Mouse (Mus musculus): ENCODE measurements around the gene Kctd11. TPM values are rescaled to one million over a fixed set of nuclear protein-coding genes. Genes with fewer than 3 reads are reported as not detected.

The Kctd11 gene
- polyA plus RNA-seq, 2 experiments, result 5.1 to 6.5 TPM

- WGBS, result 88% methylated on average over 13 of the region's 13 CpGs
- Histone ChIP-seq H3K27me3 (ENCODE audit: control insufficient read depth, insufficient read depth, low read length) (no peaks in the 10 kb centered on the region), H3K36me3 (ENCODE audit: control insufficient read depth, insufficient read depth, low read length) (peaks cover 48% of the 10 kb centered on the region), H3K4me3 (replicated peaks; ENCODE audit: low read length) (peak overlapping the region; percentile 91), H3K4me2 (replicated peaks; ENCODE audit: low read depth, low read length, severe bottlenecking) (peak overlapping the region; percentile 75), H3K9me3 (ENCODE audit: control insufficient read depth, low read length) (no peaks in the 10 kb centered on the region), H3K4me1 (ENCODE audit: control insufficient read depth, insufficient read depth, low read length) (peaks cover 12% of the 10 kb centered on the region), H3K9ac (ENCODE audit: low read depth, low read length, severe bottlenecking) (peak overlapping the region; percentile 95; the same call in 1 of the 2 replicates), H3K27ac (replicated peaks; ENCODE audit: low read depth, low read length) (no peak overlapping the region)
- no peak for TF ChIP-seq POLR2A (IDR thresholded peaks at IDR 0.05; ENCODE audit: borderline replicate concordance, extremely low read depth, insufficient read depth, insufficient read length)
- ATAC-seq (ENCODE audit: low FRiP score, low read depth), result no peak
- DNase-seq (ENCODE audit: low spot score), result no peak
Measured at GRCm38 (mm10) chr11:69902972-69903371, 21.8 kb upstream of the Kctd11 start.

GRCm38 (mm10) chr11:69901993-69902392 is 20.8 kb upstream of the Kctd11 start:
- no peak for TF ChIP-seq POLR2A (IDR thresholded peaks at IDR 0.05; ENCODE audit: borderline replicate concordance, extremely low read depth, insufficient read depth, insufficient read length)
- Histone ChIP-seq H3K27ac (replicated peaks; ENCODE audit: low read depth, low read length) (peak overlapping the region; percentile 98), H3K4me2 (replicated peaks; ENCODE audit: low read depth, low read length, severe bottlenecking) (peak overlapping the region; percentile 75), H3K9me3 (ENCODE audit: control insufficient read depth, low read length) (no peaks in the 10 kb centered on the region), H3K27me3 (ENCODE audit: control insufficient read depth, insufficient read depth, low read length) (no peaks in the 10 kb centered on the region), H3K9ac (ENCODE audit: low read depth, low read length, severe bottlenecking) (peak overlapping the region; percentile 95), H3K4me3 (replicated peaks; ENCODE audit: low read length) (peak overlapping the region; percentile 91), H3K4me1 (ENCODE audit: control insufficient read depth, insufficient read depth, low read length) (peaks cover 12% of the 10 kb centered on the region), H3K36me3 (ENCODE audit: control insufficient read depth, insufficient read depth, low read length) (peaks cover 39% of the 10 kb centered on the region)
- no peak; the same call in 1 of the 2 replicates for ATAC-seq (ENCODE audit: low FRiP score, low read depth)
- no peak for DNase-seq (ENCODE audit: low spot score)
- WGBS, result under 1% methylated on average over 39 of the region's 39 CpGs

- WGBS, result under 1% methylated on average over 42 of the region's 42 CpGs
- no peak; the same call in 1 of the 2 replicates for TF ChIP-seq POLR2A (IDR thresholded peaks at IDR 0.05; ENCODE audit: borderline replicate concordance, extremely low read depth, insufficient read depth, insufficient read length)
- no peaks in the 10 kb centered on the region for H3K27me3 ChIP-seq (ENCODE audit: control insufficient read depth, insufficient read depth, low read length)
- peak overlapping the region; percentile 91 for H3K4me3 ChIP-seq (replicated peaks; ENCODE audit: low read length)
- peak; percentile 98 for DNase-seq (ENCODE audit: low spot score)
- peaks cover 33% of the 10 kb centered on the region for H3K36me3 ChIP-seq (ENCODE audit: control insufficient read depth, insufficient read depth, low read length)
- ATAC-seq (ENCODE audit: low FRiP score, low read depth), result peak; percentile 78
- peak overlapping the region; percentile 75 for H3K4me2 ChIP-seq (replicated peaks; ENCODE audit: low read depth, low read length, severe bottlenecking)
- H3K4me1 ChIP-seq (ENCODE audit: control insufficient read depth, insufficient read depth, low read length), result peaks cover 12% of the 10 kb centered on the region
- H3K9ac ChIP-seq (ENCODE audit: low read depth, low read length, severe bottlenecking), result peak overlapping the region; percentile 95
- H3K9me3 ChIP-seq (ENCODE audit: control insufficient read depth, low read length), result no peaks in the 10 kb centered on the region
- peak overlapping the region; percentile 98 for H3K27ac ChIP-seq (replicated peaks; ENCODE audit: low read depth, low read length)
Measured at GRCm38 (mm10) chr11:69901406-69901846, 20.2 kb upstream of the Kctd11 start.

- Histone ChIP-seq H3K27ac (replicated peaks; ENCODE audit: low read depth, low read length) (peak within 1 kb of the TSS; percentile 98), H3K9me3 (ENCODE audit: control insufficient read depth, low read length) (no peaks in the 10 kb centered on the region), H3K36me3 (ENCODE audit: control insufficient read depth, insufficient read depth, low read length) (peaks cover 26% of the 10 kb centered on the region), H3K4me2 (replicated peaks; ENCODE audit: low read depth, low read length, severe bottlenecking) (peak within 1 kb of the TSS; percentile 75), H3K27me3 (ENCODE audit: control insufficient read depth, insufficient read depth, low read length) (no peaks in the 10 kb centered on the region), H3K4me3 (replicated peaks; ENCODE audit: low read length) (peak within 1 kb of the TSS; percentile 91), H3K4me1 (ENCODE audit: control insufficient read depth, insufficient read depth, low read length) (peaks cover 12% of the 10 kb centered on the region), H3K9ac (ENCODE audit: low read depth, low read length, severe bottlenecking) (peak within 1 kb of the TSS; percentile 95)
- peak; percentile 93 for ATAC-seq (ENCODE audit: low FRiP score, low read depth)
- peak; percentile 93 for DNase-seq (ENCODE audit: low spot score)
- peak; percentile 90; the same call in 1 of the 2 replicates for TF ChIP-seq POLR2A (IDR thresholded peaks at IDR 0.05; ENCODE audit: borderline replicate concordance, extremely low read depth, insufficient read depth, insufficient read length)
- under 1% methylated on average over 37 of the region's 38 CpGs for WGBS
Measured at GRCm38 (mm10) chr11:69900471-69901405, 19.5 kb upstream of the Kctd11 start, which contains the start of the genes 2810408A11Rik and Neurl4. 2810408A11Rik (minus strand) TSS chr11:69900987. Neurl4 (plus strand) TSS chr11:69901072.

- H3K27ac ChIP-seq (replicated peaks; ENCODE audit: low read depth, low read length), result 0 out of 2 replicates have a peak overlapping the region, but pooled peaks have one; percentile 98
- DNase-seq (ENCODE audit: low spot score), result no peak
- H3K4me3 ChIP-seq (replicated peaks; ENCODE audit: low read length), result peak overlapping the region; percentile 91
- no peaks in the 10 kb centered on the region for H3K9me3 ChIP-seq (ENCODE audit: control insufficient read depth, low read length)
- 19% methylated on average over 4 of the region's 4 CpGs for WGBS
- peak overlapping the region; percentile 95 for H3K9ac ChIP-seq (ENCODE audit: low read depth, low read length, severe bottlenecking)
- H3K36me3 ChIP-seq (ENCODE audit: control insufficient read depth, insufficient read depth, low read length), result peaks cover 18% of the 10 kb centered on the region
- H3K27me3 ChIP-seq (ENCODE audit: control insufficient read depth, insufficient read depth, low read length), result no peaks in the 10 kb centered on the region
- H3K4me1 ChIP-seq (ENCODE audit: control insufficient read depth, insufficient read depth, low read length), result peaks cover 12% of the 10 kb centered on the region
- H3K4me2 ChIP-seq (replicated peaks; ENCODE audit: low read depth, low read length, severe bottlenecking), result peak overlapping the region; percentile 75
- TF ChIP-seq POLR2A (IDR thresholded peaks at IDR 0.05; ENCODE audit: borderline replicate concordance, extremely low read depth, insufficient read depth, insufficient read length), result no peak
- no peak for ATAC-seq (ENCODE audit: low FRiP score, low read depth)
Measured at GRCm38 (mm10) chr11:69899870-69900269, 18.7 kb upstream of the Kctd11 start.
